Mouse (Mus musculus) forebrain, embryonic 13.5 days (tissue): Measurements from ENCODE around the gene Atg10. TPM values are rescaled to one million over a fixed set of nuclear protein-coding genes. Genes with fewer than 3 reads are reported as not detected.
A peak's percentile ranks its signal among the peaks of the same experiment; 100 is the strongest.

ENCODE experiments used
- ATAC-seq: fragments of 200-750 bp; cut with Nextera tagmentation; 2 replicates; pipeline ENCODE4 v1.8.0; 2017
- H3K27ac ChIP-seq: fragments of 300-500 bp; sonication (generic); 2 replicates; pipeline ENCODE4 v1.5.1; 2015; ENCODE audit warnings: inconsistent platforms, mild to moderate bottlenecking, moderate library complexity
- H3K27me3 ChIP-seq: fragments of 300-500 bp; sonication (generic); 2 replicates; pipeline ENCODE4 v1.6.1; 2015; ENCODE audit warnings: mild to moderate bottlenecking, inconsistent platforms
- H3K36me3 ChIP-seq: fragments of 300-500 bp; sonication (generic); 2 replicates; pipeline ENCODE4 v1.6.1; 2015; ENCODE audit warnings: mild to moderate bottlenecking, inconsistent platforms; ENCODE audit not compliant: poor library complexity, severe bottlenecking
- H3K4me1 ChIP-seq: fragments of 300-500 bp; sonication (generic); 2 replicates; pipeline ENCODE4 v1.6.1; 2015; ENCODE audit warnings: inconsistent platforms
- H3K4me2 ChIP-seq: fragments of 300-500 bp; sonication (generic); 2 replicates; pipeline ENCODE4 v1.6.1; 2015; ENCODE audit warnings: inconsistent platforms, mild to moderate bottlenecking, moderate library complexity
- H3K4me3 ChIP-seq: fragments of 300-500 bp; sonication (generic); 2 replicates; pipeline ENCODE4 v1.5.1; 2015; ENCODE audit warnings: mild to moderate bottlenecking, inconsistent platforms
- H3K9ac ChIP-seq: fragments of 300-500 bp; sonication (generic); 2 replicates; pipeline ENCODE4 v1.6.1; 2015; ENCODE audit warnings: mild to moderate bottlenecking, inconsistent platforms
- H3K9me3 ChIP-seq: fragments of 300-500 bp; sonication (generic); replicated peaks from 2 replicates; pipeline ENCODE4 v1.6.1; 2016; ENCODE audit warnings: inconsistent platforms
- WGBS: fragments of 180-500 bp; shearing (Covaris S2); methylation state at CpG from one replicate; pipeline ENCODE4 v1.1.7; 2015; 5-methylcytosine and 5-hydroxymethylcytosine counted together
- polyA plus RNA-seq: library from polyadenylated mRNA; unstranded; fragments of >200 nt; fragmentation: Nextera tagmentation; extraction: Ambion mirVana; gene quantifications from 2 replicates; pipeline ENCODE4 v1.2.1, GENCODE M21; 2015

The Atg10 gene
- polyA plus RNA-seq, 1 experiment from 2014 or later: 16.0 TPM

- Histone ChIP-seq H3K9me3 (no peaks in the 10 kb centered on the region), H3K27ac (no peak overlapping the region), H3K27me3 (no peaks in the 10 kb centered on the region), H3K4me1 (0 out of 2 replicates have a peak, but pooled peaks cover 5% of the 10 kb centered on the region), H3K36me3 (no peaks in the 10 kb centered on the region), H3K4me2 (peak overlapping the region; percentile 63), H3K4me3 (peak overlapping the region; percentile 38), H3K9ac (peak overlapping the region; percentile 37; the same call in 1 of the 2 replicates)
- 2% methylated on average over 18 of the region's 18 CpGs for WGBS
- peak; percentile 73 for ATAC-seq
Measured at GRCm38 (mm10) chr13:90886568-90886983, 337.2 kb downstream of the Atg10 start.

GRCm38 (mm10) chr13:90885856-90886532 is 337.8 kb downstream of the Atg10 start:
- peak overlapping the region; percentile 38 for H3K4me3 ChIP-seq
- peak overlapping the region; percentile 37; the same call in 1 of the 2 replicates for H3K9ac ChIP-seq
- WGBS: 57% methylated on average over 13 of the region's 13 CpGs
- 0 out of 2 replicates have a peak, but pooled peaks cover 5% of the 10 kb centered on the region for H3K4me1 ChIP-seq
- H3K27me3 ChIP-seq: no peaks in the 10 kb centered on the region
- peak; percentile 9 for ATAC-seq
- no peaks in the 10 kb centered on the region for H3K36me3 ChIP-seq
- H3K27ac ChIP-seq: no peak overlapping the region
- peak overlapping the region; percentile 63 for H3K4me2 ChIP-seq
- H3K9me3 ChIP-seq: no peaks in the 10 kb centered on the region

Other genes starting within 250 kb of the Atg10 start
- gene Ssbp2, start 236.3 kb upstream of the Atg10 start, polyA plus RNA-seq: 202 and 241 TPM in 2 replicates